In genomic region chr17:25080210-25080609, GRCm38 (mm10) we compare ENCODE assay signal across 8 mouse cellular contexts. TPM values are rescaled to one million over a fixed set of nuclear protein-coding genes. Genes with fewer than 3 reads are reported as not detected.
DNase-seq lines count a peak whose midpoint lies in the region; ATAC-seq and TF ChIP-seq lines count a peak whose summit lies in the region.

No protein-coding gene starts in this region.

- H3K9ac ChIP-seq in kidney, postnatal 0 days (ENCODE audit: low read depth, low read length), result peak overlapping the region; percentile 65
- H3K9ac ChIP-seq in forebrain, embryonic 11.5 days (ENCODE audit: low read length), result no peak overlapping the region; the same call in 1 of the 2 replicates
- peak overlapping the region; percentile 40; the same call in 1 of the 2 replicates for H3K9ac ChIP-seq in hindbrain, postnatal 0 days (replicated peaks; ENCODE audit: low read length)
- H3K9ac ChIP-seq in midbrain, embryonic 16.5 days (ENCODE audit: low read depth, low read length), result no peak overlapping the region

- ATAC-seq in kidney, postnatal 0 days (replicated peaks; ENCODE audit: low FRiP score, low read depth), result no peak
- ATAC-seq in forebrain, embryonic 11.5 days (replicated peaks; ENCODE audit: low FRiP score), result no peak
- ATAC-seq in hindbrain, postnatal 0 days, result no peak
- no peak for ATAC-seq in midbrain, embryonic 16.5 days

- 77% methylated on average over 13 of the region's 13 CpGs for WGBS in kidney, postnatal 0 days
- WGBS in forebrain, embryonic 11.5 days, result 91% methylated on average over 13 of the region's 13 CpGs
- WGBS in hindbrain, postnatal 0 days, result 85% methylated on average over 13 of the region's 13 CpGs
- 92% methylated on average over 13 of the region's 13 CpGs for WGBS in midbrain, embryonic 16.5 days

- no peak for DNase-seq in kidney, postnatal 0 days (ENCODE audit: low spot score)
- no peak for DNase-seq in kidney, postnatal 10 days
- no peak for DNase-seq in forebrain, embryonic 11.5 days (ENCODE audit: low spot score)
- no peak for DNase-seq in hindbrain, postnatal 0 days (ENCODE audit: low spot score)
- no peak for DNase-seq in thymus, postnatal 25 days
- no peak for DNase-seq in cerebellum, adult 11-12 months
- DNase-seq in kidney, adult 9 months, result no peak

- peak overlapping the region; percentile 42 for H3K4me3 ChIP-seq in kidney, postnatal 0 days (replicated peaks; ENCODE audit: low read depth, low read length)
- peak overlapping the region; percentile 8; the same call in 1 of the 2 replicates for H3K4me3 ChIP-seq in forebrain, embryonic 11.5 days (ENCODE audit: low read depth, low read length)
- peak overlapping the region; percentile 20 for H3K4me3 ChIP-seq in hindbrain, postnatal 0 days (ENCODE audit: low read length)
- peak overlapping the region; percentile 23 for H3K4me3 ChIP-seq in midbrain, embryonic 16.5 days (ENCODE audit: low read depth, low read length)

- TF ChIP-seq CTCF in kidney, postnatal 0 days (IDR thresholded peaks at IDR 0.05; ENCODE audit: low read depth), result no peak
- TF ChIP-seq CTCF in hindbrain, postnatal 0 days (IDR thresholded peaks at IDR 0.05; ENCODE audit: low read depth), result no peak

- no peaks in the 10 kb centered on the region for H3K36me3 ChIP-seq in kidney, postnatal 0 days (ENCODE audit: insufficient read depth, low read length)
- no peaks in the 10 kb centered on the region for H3K36me3 ChIP-seq in forebrain, embryonic 11.5 days (ENCODE audit: control insufficient read depth, insufficient read depth, low read length)
- H3K36me3 ChIP-seq in hindbrain, postnatal 0 days (ENCODE audit: insufficient read depth, low read length), result no peaks in the 10 kb centered on the region
- no peaks in the 10 kb centered on the region for H3K36me3 ChIP-seq in midbrain, embryonic 16.5 days (ENCODE audit: control insufficient read depth, insufficient read depth, low read length)

- H3K27me3 ChIP-seq in kidney, postnatal 0 days (ENCODE audit: insufficient read depth, low read length), result no peaks in the 10 kb centered on the region
- no peaks in the 10 kb centered on the region for H3K27me3 ChIP-seq in forebrain, embryonic 11.5 days (ENCODE audit: control insufficient read depth, insufficient read depth, low read length)
- no peaks in the 10 kb centered on the region for H3K27me3 ChIP-seq in hindbrain, postnatal 0 days (ENCODE audit: insufficient read depth, low read length)
- H3K27me3 ChIP-seq in midbrain, embryonic 16.5 days (ENCODE audit: control insufficient read depth, insufficient read depth, low read depth, low read length), result no peaks in the 10 kb centered on the region

- peak overlapping the region; percentile 63 for H3K4me2 ChIP-seq in kidney, postnatal 0 days (ENCODE audit: low read length)
- H3K4me2 ChIP-seq in forebrain, embryonic 11.5 days (ENCODE audit: low read depth, low read length, severe bottlenecking), result no peak overlapping the region
- peak overlapping the region; percentile 27; the same call in 1 of the 2 replicates for H3K4me2 ChIP-seq in hindbrain, postnatal 0 days (ENCODE audit: low read depth, low read length)
- H3K4me2 ChIP-seq in midbrain, embryonic 16.5 days (ENCODE audit: low read length), result no peak overlapping the region

- H3K4me1 ChIP-seq in kidney, postnatal 0 days (replicated peaks; ENCODE audit: insufficient read depth, low read length), result peaks cover 17% of the 10 kb centered on the region; the same call in 1 of the 2 replicates
- no peaks in the 10 kb centered on the region for H3K4me1 ChIP-seq in forebrain, embryonic 11.5 days (replicated peaks; ENCODE audit: control insufficient read depth, insufficient read depth, low read length)
- peaks cover 16% of the 10 kb centered on the region for H3K4me1 ChIP-seq in hindbrain, postnatal 0 days (ENCODE audit: insufficient read depth, low read length)
- H3K4me1 ChIP-seq in midbrain, embryonic 16.5 days (ENCODE audit: control insufficient read depth, insufficient read depth, low read length), result 0 out of 2 replicates have a peak, but pooled peaks cover 4% of the 10 kb centered on the region

- peak overlapping the region; percentile 94 for H3K27ac ChIP-seq in kidney, postnatal 0 days
- no peak overlapping the region for H3K27ac ChIP-seq in forebrain, embryonic 11.5 days (ENCODE audit: low read depth, low read length)
- peak overlapping the region; percentile 49; the same call in 1 of the 2 replicates for H3K27ac ChIP-seq in hindbrain, postnatal 0 days
- peak overlapping the region; percentile 54; the same call in 1 of the 2 replicates for H3K27ac ChIP-seq in midbrain, embryonic 16.5 days (ENCODE audit: low read length)

- H3K9me3 ChIP-seq in kidney, postnatal 0 days (replicated peaks; ENCODE audit: low read length), result no peaks in the 10 kb centered on the region
- no peaks in the 10 kb centered on the region for H3K9me3 ChIP-seq in forebrain, embryonic 11.5 days (ENCODE audit: control insufficient read depth, low read length)
- H3K9me3 ChIP-seq in hindbrain, postnatal 0 days (ENCODE audit: low read length), result no peaks in the 10 kb centered on the region
- no peaks in the 10 kb centered on the region for H3K9me3 ChIP-seq in midbrain, embryonic 16.5 days (replicated peaks; ENCODE audit: control insufficient read depth, low read length, poor library complexity, severe bottlenecking)

RNA-seq across cellular contexts. Expression of gene Tmem204, which starts 3.2 kb away (rescaled TPM):
- polyA plus RNA-seq in kidney, postnatal 0 days (2015; fragmentation: Nextera tagmentation; extraction: Ambion mirVana), result 54.5 and 59.9 TPM in 2 replicates
- 9.8 and 13.2 TPM in 2 replicates for polyA plus RNA-seq in forebrain, embryonic 11.5 days (2014; fragmentation: Nextera tagmentation; extraction: Ambion mirVana)
- 15.4 and 21.5 TPM in 2 replicates for total RNA-seq in hindbrain, postnatal 0 days (2014; rRNA removed)
- polyA plus RNA-seq in hindbrain, postnatal 0 days (2015; fragmentation: Nextera tagmentation; extraction: Ambion mirVana), result 11.5 and 11.7 TPM in 2 replicates
- polyA plus RNA-seq in midbrain, embryonic 16.5 days (2015; fragmentation: Nextera tagmentation; extraction: Ambion mirVana), result 10.3 and 11.1 TPM in 2 replicates

RNA-seq across cellular contexts. Expression of gene Telo2, which starts 35.6 kb away (rescaled TPM):
- polyA plus RNA-seq in kidney, postnatal 0 days (2015; fragmentation: Nextera tagmentation; extraction: Ambion mirVana), result 24.2 and 24.7 TPM in 2 replicates
- 41.2 and 45.4 TPM in 2 replicates for polyA plus RNA-seq in forebrain, embryonic 11.5 days (2014; fragmentation: Nextera tagmentation; extraction: Ambion mirVana)
- total RNA-seq in hindbrain, postnatal 0 days (2014; rRNA removed), result 46.9 and 59.3 TPM in 2 replicates
- polyA plus RNA-seq in hindbrain, postnatal 0 days (2015; fragmentation: Nextera tagmentation; extraction: Ambion mirVana), result 32.5 and 33.1 TPM in 2 replicates
- 51.9 and 53.4 TPM in 2 replicates for polyA plus RNA-seq in midbrain, embryonic 16.5 days (2015; fragmentation: Nextera tagmentation; extraction: Ambion mirVana)

RNA-seq across cellular contexts. Expression of gene Ptx4, which starts 40.4 kb away (rescaled TPM):
- polyA plus RNA-seq in kidney, postnatal 0 days (2015; fragmentation: Nextera tagmentation; extraction: Ambion mirVana), result not detected in 2 replicates
- polyA plus RNA-seq in forebrain, embryonic 11.5 days (2014; fragmentation: Nextera tagmentation; extraction: Ambion mirVana), result 0.12 TPM in 1 of 2 replicates, not detected in the other
- 0.63 TPM in 1 of 2 replicates, not detected in the other for total RNA-seq in hindbrain, postnatal 0 days (2014; rRNA removed)
- polyA plus RNA-seq in hindbrain, postnatal 0 days (2015; fragmentation: Nextera tagmentation; extraction: Ambion mirVana), result 0.21 and 0.26 TPM in 2 replicates
- polyA plus RNA-seq in midbrain, embryonic 16.5 days (2015; fragmentation: Nextera tagmentation; extraction: Ambion mirVana), result 0.38 TPM in 1 of 2 replicates, not detected in the other

RNA-seq across cellular contexts. Expression of gene Clcn7, which starts 53.0 kb away (rescaled TPM):
- 14.7 and 17.2 TPM in 2 replicates for polyA plus RNA-seq in kidney, postnatal 0 days (2015; fragmentation: Nextera tagmentation; extraction: Ambion mirVana)
- polyA plus RNA-seq in forebrain, embryonic 11.5 days (2014; fragmentation: Nextera tagmentation; extraction: Ambion mirVana), result 24.2 and 25.4 TPM in 2 replicates
- 34.9 and 40.6 TPM in 2 replicates for total RNA-seq in hindbrain, postnatal 0 days (2014; rRNA removed)
- 22.9 and 23.3 TPM in 2 replicates for polyA plus RNA-seq in hindbrain, postnatal 0 days (2015; fragmentation: Nextera tagmentation; extraction: Ambion mirVana)
- 33.6 and 36.1 TPM in 2 replicates for polyA plus RNA-seq in midbrain, embryonic 16.5 days (2015; fragmentation: Nextera tagmentation; extraction: Ambion mirVana)

Comparison
In these comparisons a context has a peak if more than half of its experiments do, and no peak if none do; other contexts are left out.
1. H3K4me2 ChIP-seq: peak in kidney, postnatal 0 days (single experiment) and hindbrain, postnatal 0 days (single experiment); none in forebrain, embryonic 11.5 days (single experiment) and midbrain, embryonic 16.5 days (single experiment).
2. H3K9ac ChIP-seq: peak in kidney, postnatal 0 days (single experiment) and hindbrain, postnatal 0 days (single experiment); none in forebrain, embryonic 11.5 days (single experiment) and midbrain, embryonic 16.5 days (single experiment).
3. Peak in every context shown above with its lines, with median percentiles within 50 percentile points of each other: H3K4me3 ChIP-seq.